Mouse (Mus musculus) adrenal gland, postnatal 36 days (tissue): ENCODE measurements around the gene Xpa. TPM values are rescaled to one million over a fixed set of nuclear protein-coding genes. Genes with fewer than 3 reads are reported as not detected.

Experiments
- DNase-seq, 2 experiments: peaks; one replicate each; pipeline ENCODE4 v3.0.0; 2021; ENCODE audit warnings: mixed read lengths in 1 of 2
- total RNA-seq, 2 experiments: library from RNA; stranded (reverse); gene quantifications; 2 replicates each; pipeline ENCODE4 v1.2.3; 2021

Xpa gene
- total RNA-seq, 2 experiments from 2014 or later: 14.1 to 18.3 TPM

DNA sequence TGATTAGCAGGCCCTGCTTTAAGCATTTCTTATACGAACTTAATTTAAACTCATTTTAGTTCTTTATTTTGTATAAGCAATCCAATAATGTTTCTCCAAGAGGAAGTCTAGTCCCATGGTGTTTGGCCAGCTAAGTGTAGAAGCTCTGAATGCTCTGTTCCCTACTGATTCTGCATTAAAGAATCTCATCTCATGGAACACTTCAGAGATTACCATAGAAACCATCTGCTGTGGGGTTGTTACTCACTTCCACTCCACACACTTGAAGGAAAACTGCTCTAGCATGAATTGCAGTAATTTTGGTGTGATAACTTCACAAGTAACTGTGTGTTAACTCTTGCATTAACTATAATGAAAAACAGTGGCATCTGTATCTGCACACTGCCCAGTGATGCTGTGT lies 49.2 kb downstream of the Xpa start:
- no peak for DNase-seq

DNA sequence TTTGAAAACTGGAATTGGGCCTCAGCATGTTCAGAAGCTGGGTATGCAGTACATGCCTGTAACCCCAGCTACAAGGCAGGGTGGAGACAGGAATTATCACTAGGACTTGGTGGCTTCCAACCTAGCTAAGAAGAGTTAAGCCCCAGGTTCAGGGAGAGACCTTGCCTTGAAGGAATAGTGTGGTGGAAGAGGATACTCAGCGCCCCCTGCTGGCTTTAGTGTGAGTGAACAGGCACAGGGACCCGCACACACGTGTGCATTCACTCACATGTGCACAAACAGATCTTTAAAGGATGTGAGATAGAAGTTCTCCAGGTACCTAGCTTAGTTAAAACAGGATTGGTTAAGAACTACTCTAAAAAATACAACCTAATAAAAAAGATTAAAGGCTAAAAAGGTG lies 51.8 kb downstream of the Xpa start:
- DNase-seq: no peak

DNA sequence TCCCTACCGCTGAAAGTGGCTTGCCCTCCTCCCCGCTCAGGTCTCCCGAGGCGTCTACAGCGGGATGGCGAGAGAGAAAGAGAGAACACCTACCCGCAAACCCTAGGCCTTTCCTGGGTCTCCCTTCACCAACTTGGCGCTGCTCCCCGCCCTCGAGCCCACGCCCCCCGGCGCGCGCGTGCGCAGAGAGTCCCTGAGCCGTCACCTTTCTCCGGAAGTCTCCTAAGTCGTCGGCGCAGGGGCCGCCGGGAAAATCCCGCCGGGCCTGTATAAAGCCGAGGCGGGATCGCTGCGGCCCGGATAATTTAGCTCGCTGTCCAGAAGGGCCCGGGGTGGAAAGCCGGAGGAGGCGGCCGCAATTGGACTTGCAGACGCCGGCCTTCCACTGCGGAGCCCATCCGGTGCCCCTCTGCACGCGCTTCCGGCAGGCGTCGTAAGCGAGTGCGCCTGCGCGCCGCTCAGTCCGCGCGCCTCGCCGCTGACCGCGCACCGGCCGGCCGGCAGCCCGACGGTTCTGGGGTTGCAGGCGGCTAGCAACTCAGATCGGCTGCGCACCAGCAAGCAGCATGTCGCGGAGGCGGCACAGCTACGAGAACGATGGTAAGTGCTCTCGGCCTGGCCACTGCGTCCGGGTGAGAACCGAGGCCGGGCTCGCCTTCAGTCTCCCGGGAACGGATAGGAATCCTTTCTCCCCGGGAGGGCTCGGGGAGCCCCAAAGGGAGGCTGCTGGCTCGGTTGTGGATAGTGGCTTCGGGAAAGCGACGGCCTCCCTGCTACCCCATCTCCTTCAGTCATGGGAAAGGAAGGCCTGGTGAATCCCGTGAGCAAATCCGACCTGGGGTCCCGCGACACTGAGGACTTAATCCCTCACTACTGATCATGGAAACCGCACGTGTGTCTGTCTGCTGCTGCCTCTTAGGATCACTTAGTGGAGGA lies 57.6 kb downstream of the Xpa start, which contains the start of the genes Ncbp1 and Tstd2:
Ncbp1 (plus strand) TSS at position 327 of the 936 bp plus-strand sequence.
Tstd2 (minus strand) TSS at position 408 of the 936 bp plus-strand sequence.
- peak; percentile 94 to 95 for DNase-seq

DNA sequence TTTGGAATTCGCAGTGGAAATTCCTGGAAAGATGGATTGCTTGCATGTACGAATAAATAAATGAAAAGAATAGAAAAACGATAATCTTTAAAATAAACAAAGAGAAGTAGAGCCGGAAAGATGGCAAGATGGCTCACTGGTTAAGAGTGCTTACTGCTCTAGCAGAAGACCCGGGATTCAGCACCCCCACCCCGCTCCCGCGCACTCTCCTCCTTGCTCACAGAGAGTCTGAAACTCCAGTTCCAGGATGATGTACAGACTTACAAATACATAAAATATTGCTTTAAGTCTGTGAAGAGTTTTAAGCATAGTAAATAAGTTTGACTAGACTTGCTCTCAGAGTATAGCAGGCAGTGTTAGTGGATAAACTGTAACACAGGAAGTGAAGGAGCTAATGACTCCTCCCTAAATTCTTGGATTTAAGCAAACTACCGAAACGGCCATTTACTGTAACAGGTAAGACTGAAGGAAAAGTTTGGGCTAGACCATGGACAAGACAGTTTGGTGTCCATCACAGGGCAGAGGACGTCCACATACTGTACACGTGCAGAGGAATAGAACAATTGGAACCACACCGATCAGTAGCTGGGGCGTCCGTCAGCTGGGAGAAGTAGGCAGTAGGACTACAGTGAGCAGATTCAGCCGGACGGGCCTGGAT lies 58.4 kb downstream of the Xpa start:
- DNase-seq: no peak

DNA sequence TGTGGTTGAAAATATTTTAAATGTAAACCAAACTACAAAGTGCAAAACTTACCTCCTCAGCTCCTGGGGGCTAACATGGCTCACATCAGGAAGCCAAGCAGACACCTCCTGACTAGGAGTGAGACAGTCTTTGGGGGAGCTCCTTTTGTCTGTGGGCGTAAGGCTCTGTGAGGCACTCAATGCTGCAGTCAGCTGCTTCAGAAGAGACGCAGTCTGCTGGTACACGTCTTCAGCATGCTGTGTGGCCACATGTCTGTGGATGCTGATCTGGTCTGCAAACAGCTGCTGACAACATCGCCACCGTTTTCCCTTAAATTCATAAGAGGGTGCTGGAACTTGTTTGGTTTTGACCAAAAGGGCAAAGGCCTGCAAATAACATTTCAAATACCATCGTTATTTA lies 64.3 kb downstream of the Xpa start:
- DNase-seq: no peak

DNA sequence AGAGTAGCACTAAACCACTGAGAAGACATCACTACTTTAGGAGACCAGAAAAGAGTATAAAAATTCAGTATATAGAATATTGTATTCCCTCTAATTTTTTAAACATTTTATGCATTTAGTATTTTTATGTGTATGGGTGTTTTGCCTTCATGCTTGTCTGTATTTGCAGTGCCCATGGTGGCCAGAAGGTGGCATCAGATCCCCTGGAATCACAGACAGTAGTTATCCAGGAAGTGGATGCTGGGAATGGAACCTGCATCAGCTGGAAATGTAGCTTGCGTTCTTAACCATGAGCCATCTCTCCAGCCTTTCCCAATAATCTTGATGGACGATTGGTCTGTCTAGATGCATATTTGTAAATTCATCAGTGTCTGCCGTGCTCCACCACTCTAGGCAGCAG lies 65.9 kb downstream of the Xpa start:
- DNase-seq: peak; percentile 54 to 62

DNA sequence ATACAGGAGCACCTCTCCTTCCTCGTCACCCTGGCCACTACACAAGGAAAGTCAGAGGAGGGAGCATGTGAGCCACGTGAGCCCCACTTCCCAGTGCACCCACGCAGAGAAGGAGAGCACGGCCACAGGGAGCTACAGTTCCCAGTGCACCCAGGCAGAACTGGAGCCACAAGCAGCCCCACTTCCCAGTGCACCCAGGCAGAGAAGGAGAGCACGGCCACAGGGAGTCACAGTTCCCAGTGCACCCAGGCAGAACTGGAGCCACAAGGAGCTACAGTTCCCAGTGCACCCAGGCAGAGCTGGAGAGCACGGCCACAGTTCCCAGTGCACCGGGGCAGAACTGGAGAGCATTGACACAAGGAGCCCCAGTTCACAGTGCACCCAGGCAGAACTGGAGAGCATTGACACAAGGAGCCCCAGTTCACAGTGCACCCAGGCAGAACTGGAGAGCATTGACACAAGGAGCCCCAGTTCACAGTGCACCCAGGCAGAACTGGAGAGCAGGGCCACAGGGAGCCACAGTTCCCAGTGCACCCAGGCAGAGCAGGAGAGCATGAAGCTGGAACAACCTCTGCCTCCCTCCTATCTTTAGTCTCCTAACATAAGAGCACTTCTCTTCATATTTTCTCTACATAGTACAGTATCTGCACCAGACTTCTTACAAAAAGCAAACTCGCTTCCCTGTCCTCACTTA lies 66.7 kb downstream of the Xpa start:
- DNase-seq: no peak

DNA sequence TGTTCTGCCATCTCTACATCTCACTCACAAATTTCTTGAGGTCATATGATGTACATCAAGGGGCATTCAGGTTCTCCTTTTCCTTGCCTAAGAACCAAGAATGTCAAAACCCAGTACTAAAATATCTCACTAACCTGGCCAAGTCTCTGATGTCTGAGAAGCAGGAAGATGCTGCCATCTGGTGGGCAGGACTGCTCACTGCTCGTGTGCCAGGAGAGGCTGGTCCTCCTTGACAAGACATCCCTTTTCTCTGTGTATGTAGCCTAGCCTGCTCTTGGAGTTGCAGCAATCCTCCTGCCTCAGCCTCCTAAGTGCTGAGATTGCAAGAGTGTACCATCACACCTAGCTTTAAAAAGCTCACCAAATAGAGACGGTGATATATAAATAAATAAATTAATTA lies 69.6 kb downstream of the Xpa start:
- peak; percentile 78 to 79 for DNase-seq

DNA sequence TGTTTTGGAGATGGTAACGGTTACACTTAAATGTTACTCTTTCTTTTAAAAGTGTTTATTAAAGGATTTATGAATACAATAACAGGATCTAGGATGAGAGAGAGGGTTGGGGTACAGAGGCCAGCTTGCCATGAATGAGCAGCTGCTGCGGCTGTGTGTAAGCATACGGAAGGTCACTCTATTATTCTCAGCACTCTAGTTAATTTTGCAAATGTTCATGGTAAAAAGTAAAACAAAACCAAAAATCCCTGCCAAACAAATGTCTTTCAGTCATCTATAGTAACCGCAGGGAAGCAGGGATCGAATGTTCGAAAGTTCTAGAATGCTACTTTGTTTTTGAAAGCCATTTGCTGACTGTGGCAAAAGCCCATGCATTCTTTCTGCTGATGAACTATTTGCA lies 72.8 kb downstream of the Xpa start:
- DNase-seq: no peak

DNA sequence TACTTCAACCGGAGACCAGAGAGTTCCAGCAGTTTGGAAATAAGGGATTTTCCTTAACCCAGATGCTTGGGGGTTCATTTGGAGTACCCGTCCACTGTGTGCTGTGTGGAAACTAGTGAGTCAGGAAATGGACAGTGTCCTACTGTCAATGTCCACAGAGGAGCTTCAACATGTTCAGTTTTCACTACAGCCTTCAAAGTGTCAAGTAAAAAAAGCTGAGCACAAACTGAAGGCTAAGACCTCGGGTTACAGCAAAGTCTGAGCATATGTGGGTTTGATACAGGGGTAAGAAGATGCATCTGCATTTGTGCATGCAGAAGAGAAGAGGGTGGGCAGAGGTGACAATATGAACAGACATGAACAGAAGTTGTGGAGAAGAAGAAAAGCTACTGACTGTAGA lies 75.3 kb downstream of the Xpa start:
- no peak for DNase-seq

DNA sequence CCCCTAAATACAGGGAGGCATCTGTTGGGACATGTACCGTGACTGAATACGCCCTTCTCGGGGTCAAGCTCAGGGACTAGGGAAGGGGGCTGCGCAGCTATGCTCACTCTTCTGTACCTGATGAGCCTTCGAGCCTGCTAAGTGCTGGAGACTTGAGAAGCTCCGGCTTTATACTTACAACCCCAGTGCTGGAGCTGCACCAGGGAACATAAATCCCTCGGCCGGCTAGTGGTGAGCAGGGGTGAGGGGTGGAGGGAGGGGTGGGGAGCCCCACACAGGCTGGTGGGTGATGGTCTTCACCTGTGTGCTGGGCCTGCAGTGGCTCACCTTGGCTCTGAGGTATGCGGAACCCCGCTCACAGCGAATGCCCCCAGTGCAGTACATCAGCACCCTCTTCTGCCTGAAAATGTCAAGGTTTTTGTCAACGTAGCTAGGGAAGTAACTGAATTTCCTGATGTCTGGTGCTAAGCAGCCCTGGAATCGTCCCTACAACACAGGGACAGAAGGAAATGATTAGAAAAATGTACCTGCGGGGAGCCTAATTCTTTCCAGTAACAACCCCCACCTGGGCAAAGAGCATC lies 76.5 kb downstream of the Xpa start:
- peak in 1 of 2 experiments; percentile 39 for DNase-seq

DNA sequence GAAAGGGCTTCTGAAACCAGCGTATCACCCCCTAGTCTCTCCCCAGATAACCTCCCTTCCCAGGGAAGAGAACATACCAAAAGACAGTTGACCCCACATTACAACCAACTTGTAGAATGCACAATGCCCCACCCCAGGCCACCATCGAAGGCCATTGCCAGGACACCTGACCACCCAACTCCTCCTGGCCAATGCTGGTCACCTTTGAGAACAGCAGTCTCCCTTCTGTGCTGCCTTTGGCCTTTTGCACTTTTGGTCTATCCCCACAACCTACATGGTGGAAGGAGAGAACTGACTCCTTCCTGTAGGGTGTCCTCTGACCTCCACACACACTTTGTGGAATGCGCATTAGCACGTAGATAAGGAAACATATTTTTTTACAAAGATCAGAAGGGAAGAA lies 78.6 kb downstream of the Xpa start:
- DNase-seq: no peak

DNA sequence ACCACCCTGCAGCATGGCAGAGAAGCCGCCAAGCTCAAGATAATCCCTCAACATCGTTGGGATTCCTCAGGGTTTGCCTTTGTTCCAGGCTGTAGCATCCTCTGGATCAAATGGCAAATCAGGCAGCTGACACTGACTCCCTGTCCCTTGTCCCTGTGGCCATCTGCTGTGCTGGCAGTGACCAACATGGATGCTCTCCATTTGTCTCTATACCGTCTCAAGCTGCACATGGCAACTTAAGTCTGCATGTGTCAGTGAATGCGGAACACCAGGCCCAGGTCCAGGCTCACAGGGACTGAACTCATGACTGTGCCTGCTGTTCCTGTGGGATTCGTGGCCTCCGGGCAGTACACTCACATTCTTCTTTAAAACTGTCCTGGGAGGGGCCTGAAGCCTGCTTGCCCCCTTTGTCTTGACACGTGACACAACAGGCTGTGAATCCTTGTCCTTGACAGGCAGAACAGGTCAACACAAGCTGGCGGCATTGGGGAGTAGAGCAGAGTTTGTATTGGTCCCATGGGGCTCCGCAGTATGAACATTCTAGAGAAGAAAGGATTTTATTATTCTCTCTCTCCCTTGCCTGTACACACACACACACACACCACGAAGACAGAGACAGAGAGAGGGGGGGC lies 79.5 kb downstream of the Xpa start:
- DNase-seq: no peak

DNA sequence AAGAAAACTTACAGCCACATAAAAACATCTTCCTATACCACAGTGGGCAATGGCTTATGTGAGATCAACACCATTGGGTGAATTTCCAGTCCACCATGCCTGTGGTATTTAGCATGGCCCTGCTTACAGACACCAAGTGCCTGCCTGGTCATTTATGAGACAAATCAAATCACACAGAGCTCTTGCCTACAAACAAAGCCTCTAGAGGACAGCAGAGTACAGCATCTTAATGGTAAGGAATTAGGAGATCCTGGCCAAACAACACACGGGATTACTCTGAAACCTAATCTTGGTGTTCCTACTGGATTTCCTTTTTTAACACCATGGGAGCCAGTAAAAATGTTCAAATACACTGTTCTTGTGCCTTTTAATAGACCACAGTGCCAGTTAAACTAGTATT lies 80.8 kb downstream of the Xpa start:
- no peak for DNase-seq

DNA sequence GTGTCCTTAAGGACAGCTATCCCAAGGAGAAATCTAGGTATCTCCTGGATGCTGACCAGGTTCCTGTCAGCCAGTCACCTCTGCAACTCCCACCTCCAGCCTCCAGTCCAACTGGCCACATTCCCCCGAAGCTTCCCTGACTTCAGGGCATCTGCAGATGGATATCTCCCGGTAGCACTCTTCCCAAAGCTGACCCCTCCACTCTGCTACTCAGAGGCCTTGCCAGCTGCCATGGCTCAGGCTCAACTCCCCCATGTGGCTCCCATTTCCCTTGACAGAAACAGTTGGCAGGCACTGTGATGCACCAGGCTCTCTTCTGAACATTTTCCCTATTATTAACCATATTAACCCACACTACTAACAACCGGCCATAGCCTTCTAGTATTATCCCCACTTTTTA lies 84.8 kb downstream of the Xpa start:
- DNase-seq: no peak

DNA sequence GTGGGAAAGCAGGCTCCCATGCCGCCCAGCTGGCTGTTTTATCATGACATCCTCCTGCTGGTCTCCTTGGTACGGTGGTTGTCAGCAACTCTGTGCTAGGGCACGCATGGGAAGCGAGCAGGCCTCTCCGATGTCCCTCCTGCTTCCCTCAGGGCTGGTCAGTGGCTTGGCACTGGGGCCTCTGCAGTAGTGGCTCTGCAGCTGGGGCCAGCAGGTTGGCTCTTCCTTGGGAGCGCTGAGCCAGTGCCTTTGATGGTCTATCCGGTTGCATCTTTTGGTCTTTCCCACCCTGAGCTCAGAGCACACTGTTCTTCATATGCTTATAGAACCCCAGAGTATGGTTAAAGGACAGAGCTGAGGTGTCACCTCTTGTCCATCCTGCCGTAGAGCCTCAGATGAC lies 86.0 kb downstream of the Xpa start:
- no peak for DNase-seq

Other genes starting within 250 kb of the Xpa start
- gene Tdrd7, start 231.0 kb downstream of the Xpa start, total RNA-seq: 10 to 100 TPM; 28.5 to 32.3 TPM
- gene Tmod1, start 157.4 kb downstream of the Xpa start, total RNA-seq: 1 to 10 TPM; 2.0 to 6.6 TPM
- gene Ncbp1, start 57.7 kb downstream of the Xpa start, total RNA-seq: 10 to 100 TPM; 48.5 to 49.5 TPM
- 10 to 100 TPM; 29.4 to 29.5 TPM for gene Tstd2, start 57.6 kb downstream of the Xpa start, total RNA-seq
- not detected for gene Foxe1, start 147.3 kb upstream of the Xpa start, total RNA-seq
- 1 to 10 TPM; 6.0 to 6.8 TPM for gene Trmo, start 193.1 kb upstream of the Xpa start, total RNA-seq
- gene Hemgn, start 217.2 kb upstream of the Xpa start, total RNA-seq: under 1 TPM in 1 of 2 experiments, not detected in 1; 0.17 TPM